Mouse (Mus musculus) right cerebral cortex, postnatal 36 days (tissue): ENCODE results near the gene Golph3l.
A peak's percentile ranks its signal among the peaks of the same experiment; 100 is the strongest.
"Not testable (repeated sequence)": the region's sequence is repeated elsewhere in the genome, so short reads cannot be mapped to it uniquely, and the experiment has no call there.

ENCODE experiments used
- DNase-seq, 2 experiments: peaks; one replicate each; pipeline ENCODE4 v3.0.0; 2022; ENCODE audit warnings: low spot score in 2 of 2, mixed read lengths in 1 of 2

Gene Golph3l

GRCm38 (mm10) chr3:95624628-95625503 lies 36.1 kb downstream of the Golph3l start, which contains the start of gene Ensa:
Gene Ensa (plus strand): TSS chr3:95624993.
- peak; percentile 99 to 100 for DNase-seq

GRCm38 (mm10) chr3:95627763-95628162 lies 39.0 kb downstream of the Golph3l start:
- peak; percentile 83 to 91 for DNase-seq

GRCm38 (mm10) chr3:95629755-95630154 lies 41.0 kb downstream of the Golph3l start:
- peak; percentile 74 to 82 for DNase-seq

- no peak for DNase-seq
These were observed 42.1 kb downstream of the Golph3l start for GRCm38 (mm10) chr3:95630856-95631255.

- no peak for DNase-seq
These were observed 42.6 kb downstream of the Golph3l start for GRCm38 (mm10) chr3:95631304-95631703.

GRCm38 (mm10) chr3:95632648-95633588 lies 44.2 kb downstream of the Golph3l start:
- DNase-seq: no peak

GRCm38 (mm10) chr3:95635636-95636035 lies 46.9 kb downstream of the Golph3l start:
- no peak for DNase-seq

GRCm38 (mm10) chr3:95636072-95636471 lies 47.3 kb downstream of the Golph3l start:
- DNase-seq: no peak

GRCm38 (mm10) chr3:95639694-95640093 lies 51.0 kb downstream of the Golph3l start:
- no peak for DNase-seq

GRCm38 (mm10) chr3:95643097-95643496 lies 54.4 kb downstream of the Golph3l start:
- no peak for DNase-seq

- no peak for DNase-seq
These were observed 56.8 kb downstream of the Golph3l start for GRCm38 (mm10) chr3:95645313-95646235.

GRCm38 (mm10) chr3:95648016-95648415 lies 59.3 kb downstream of the Golph3l start:
- DNase-seq: no peak

- no peak for DNase-seq
These were observed 61.7 kb downstream of the Golph3l start for GRCm38 (mm10) chr3:95650276-95651032.

GRCm38 (mm10) chr3:95651033-95651373 lies 62.3 kb downstream of the Golph3l start:
- no peak for DNase-seq

GRCm38 (mm10) chr3:95651391-95652203 lies 62.9 kb downstream of the Golph3l start:
- no peak for DNase-seq

GRCm38 (mm10) chr3:95652204-95652811 lies 63.6 kb downstream of the Golph3l start:
- DNase-seq: no peak

- no peak for DNase-seq
These were observed 64.1 kb downstream of the Golph3l start for GRCm38 (mm10) chr3:95652871-95653270.

- DNase-seq: no peak
These were observed 64.8 kb downstream of the Golph3l start for GRCm38 (mm10) chr3:95653473-95654034.

GRCm38 (mm10) chr3:95654371-95654770 lies 65.6 kb downstream of the Golph3l start:
- DNase-seq: not testable (repeated sequence)
